Mouse (Mus musculus) neural tube, embryonic 10.5 days (tissue): Measurements from ENCODE around the gene Uba52.

ENCODE experiments used
- DNase-seq: peaks from one replicate; pipeline ENCODE4 v3.0.0-alpha.2; 2017; ENCODE audit warnings: low spot score; ENCODE audit errors: extremely low spot score

Gene Uba52

GRCm38 (mm10) chr8:70486941-70487520, 23.6 kb downstream of the Uba52 start, which contains the start of gene Tmem59l:
TSS of gene Tmem59l (minus strand) at chr8:70487358.
- DNase-seq, result peak; percentile 37

- no peak for DNase-seq
Measured at GRCm38 (mm10) chr8:70486191-70486681, 24.4 kb downstream of the Uba52 start.

- no peak for DNase-seq
Measured at GRCm38 (mm10) chr8:70482943-70483342, 27.7 kb downstream of the Uba52 start.

- DNase-seq, result no peak
Measured at GRCm38 (mm10) chr8:70481908-70482307, 28.7 kb downstream of the Uba52 start.

GRCm38 (mm10) chr8:70477269-70477982, 33.2 kb downstream of the Uba52 start:
- peak; percentile 40 for DNase-seq

- peak; percentile 92 for DNase-seq
Measured at GRCm38 (mm10) chr8:70476333-70477268, 34.0 kb downstream of the Uba52 start, which contains the start of gene Klhl26. TSS of gene Klhl26 (minus strand) at chr8:70476968.

DNA sequence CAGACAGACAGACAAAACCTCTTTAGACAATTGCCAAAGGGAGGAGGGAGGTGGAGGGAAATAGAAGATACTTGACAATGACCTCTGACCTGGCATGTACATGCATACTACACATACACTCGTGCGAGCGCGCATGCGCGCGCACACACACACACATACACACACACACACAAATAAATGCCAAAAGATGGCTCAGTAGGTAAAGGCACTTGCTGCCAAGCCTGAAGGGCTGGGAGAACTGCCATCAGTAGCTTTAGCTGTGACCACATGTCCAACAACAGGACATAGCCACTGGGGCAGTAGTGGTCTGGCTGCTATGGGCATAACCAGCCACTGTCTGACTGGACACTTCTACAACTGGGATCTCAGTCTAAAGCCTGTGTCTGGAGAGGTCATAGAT, 38.7 kb downstream of the Uba52 start:
- DNase-seq, result no peak

- no peak for DNase-seq
Measured at GRCm38 (mm10) chr8:70469938-70470337, 40.7 kb downstream of the Uba52 start.

DNA sequence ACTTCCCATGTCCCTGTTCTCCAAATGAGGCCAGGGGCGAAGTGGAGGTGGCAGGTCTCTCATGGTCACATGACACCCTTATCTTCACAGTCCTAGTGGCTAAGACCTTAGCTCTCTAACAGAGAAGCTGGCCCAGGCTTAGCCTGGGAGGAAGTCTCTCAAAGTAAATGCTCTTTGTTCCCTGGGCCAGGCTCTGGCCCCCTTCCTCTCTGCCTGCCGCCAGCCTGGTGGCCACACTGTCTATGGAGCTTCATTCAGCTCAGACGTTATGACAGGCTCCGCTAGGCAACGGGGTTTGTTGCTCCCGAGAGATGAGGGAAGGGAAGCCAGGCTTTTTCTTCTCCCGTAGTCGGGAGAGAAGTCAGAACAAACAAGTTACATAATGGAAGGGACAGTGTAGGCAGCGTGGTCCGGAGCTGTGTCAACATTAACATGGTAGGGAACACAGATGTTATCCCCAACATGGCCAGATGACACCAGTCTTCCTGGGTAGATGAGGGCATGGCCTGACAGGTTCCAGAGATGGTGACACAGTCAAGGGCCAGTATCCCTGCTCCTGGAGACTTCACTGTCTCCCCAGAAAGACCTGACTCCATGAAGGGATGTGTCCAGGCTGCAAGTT, 41.2 kb downstream of the Uba52 start:
- DNase-seq, result no peak

- no peak for DNase-seq
Measured at GRCm38 (mm10) chr8:70468733-70469132, 41.9 kb downstream of the Uba52 start.

GRCm38 (mm10) chr8:70467907-70468306, 42.7 kb downstream of the Uba52 start:
- DNase-seq, result no peak

DNA sequence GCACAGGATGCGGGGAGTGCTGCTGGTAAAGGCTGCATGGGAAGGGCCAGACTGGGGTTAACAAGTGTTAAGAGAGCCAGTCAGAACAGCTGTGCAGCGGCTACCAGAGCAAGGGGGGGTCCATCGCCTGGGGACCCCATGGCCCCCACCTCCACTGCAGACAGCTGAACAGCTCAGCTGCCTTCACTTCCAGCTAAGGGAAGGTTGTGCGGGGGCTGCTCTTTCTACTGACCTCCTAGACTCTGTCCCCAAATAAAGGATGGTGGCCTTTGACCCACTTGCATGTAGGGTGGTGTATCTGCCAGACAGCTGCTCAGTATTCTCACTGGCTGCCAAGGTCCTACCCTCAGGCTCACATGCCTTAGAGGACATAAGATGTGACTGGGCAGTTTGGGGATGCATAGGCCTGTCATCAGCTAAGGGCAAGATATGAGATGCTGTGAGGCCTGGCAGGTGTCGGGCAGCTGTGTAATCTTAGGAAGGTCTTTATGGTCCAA, 43.3 kb downstream of the Uba52 start:
- no peak for DNase-seq

- no peak for DNase-seq
Measured at GRCm38 (mm10) chr8:70466771-70467170, 43.8 kb downstream of the Uba52 start.

DNA sequence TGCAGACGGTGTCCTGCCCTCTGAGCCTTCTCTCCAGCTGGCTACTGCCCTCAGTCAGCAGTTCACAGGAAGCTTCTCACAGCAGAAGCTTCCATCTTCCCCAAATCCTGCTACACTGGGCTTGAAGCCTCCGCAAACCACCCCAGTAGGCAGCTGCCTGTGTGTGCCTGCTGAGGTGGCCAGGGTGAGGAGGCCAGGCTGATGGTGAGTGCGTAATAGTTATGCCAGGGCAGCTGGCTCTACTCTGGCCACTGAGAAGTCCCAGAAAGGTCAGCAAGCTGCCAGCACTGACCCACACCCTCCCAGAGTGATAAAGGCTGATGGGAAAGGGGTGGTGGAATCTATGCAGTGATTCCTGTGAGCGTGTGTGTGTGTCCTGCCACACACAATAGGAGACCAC, 44.3 kb downstream of the Uba52 start:
- no peak for DNase-seq

DNA sequence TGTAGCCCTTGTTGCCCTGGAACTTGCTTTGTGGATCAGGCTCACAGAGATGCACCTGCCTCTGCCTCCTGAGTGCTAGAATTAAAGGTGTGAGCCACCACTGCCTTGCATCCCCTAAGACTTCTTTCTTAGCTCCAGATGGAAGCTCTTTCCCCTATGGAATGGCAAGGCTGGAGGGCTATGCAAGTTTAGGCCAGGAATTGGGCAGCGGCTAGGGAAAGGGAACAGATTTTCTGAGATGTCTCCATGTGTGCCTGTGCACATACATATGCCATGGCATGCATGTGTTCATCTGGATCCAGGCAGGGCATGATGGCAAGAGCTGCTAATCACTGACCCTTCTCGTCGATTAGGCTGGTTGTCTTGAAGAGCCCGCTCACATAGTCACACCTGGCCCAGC, 44.9 kb downstream of the Uba52 start:
- DNase-seq, result no peak

- no peak for DNase-seq
Measured at GRCm38 (mm10) chr8:70464162-70464561, 46.4 kb downstream of the Uba52 start.

DNA sequence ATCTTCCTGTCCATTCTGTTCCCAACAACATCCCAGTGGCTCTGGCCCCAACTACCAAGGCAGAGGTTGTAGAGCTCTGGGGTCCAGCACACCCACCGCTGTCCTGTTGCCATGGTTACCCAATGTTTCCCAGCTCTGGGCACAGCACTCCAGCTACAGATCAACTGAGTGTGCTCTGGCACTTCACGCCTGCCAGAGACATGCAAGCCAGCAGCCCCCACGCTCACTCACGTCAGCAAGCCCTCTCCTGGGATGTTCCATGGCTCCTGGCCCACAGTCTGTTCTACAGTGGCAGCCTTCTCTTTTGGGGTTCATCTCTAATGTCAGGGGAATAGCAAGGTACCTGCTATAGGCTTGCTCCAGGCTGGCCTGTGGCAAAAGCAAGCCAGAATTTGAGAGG, 47.3 kb downstream of the Uba52 start:
- DNase-seq, result no peak

- no peak for DNase-seq
Measured at GRCm38 (mm10) chr8:70462516-70462813, 48.1 kb downstream of the Uba52 start.

DNA sequence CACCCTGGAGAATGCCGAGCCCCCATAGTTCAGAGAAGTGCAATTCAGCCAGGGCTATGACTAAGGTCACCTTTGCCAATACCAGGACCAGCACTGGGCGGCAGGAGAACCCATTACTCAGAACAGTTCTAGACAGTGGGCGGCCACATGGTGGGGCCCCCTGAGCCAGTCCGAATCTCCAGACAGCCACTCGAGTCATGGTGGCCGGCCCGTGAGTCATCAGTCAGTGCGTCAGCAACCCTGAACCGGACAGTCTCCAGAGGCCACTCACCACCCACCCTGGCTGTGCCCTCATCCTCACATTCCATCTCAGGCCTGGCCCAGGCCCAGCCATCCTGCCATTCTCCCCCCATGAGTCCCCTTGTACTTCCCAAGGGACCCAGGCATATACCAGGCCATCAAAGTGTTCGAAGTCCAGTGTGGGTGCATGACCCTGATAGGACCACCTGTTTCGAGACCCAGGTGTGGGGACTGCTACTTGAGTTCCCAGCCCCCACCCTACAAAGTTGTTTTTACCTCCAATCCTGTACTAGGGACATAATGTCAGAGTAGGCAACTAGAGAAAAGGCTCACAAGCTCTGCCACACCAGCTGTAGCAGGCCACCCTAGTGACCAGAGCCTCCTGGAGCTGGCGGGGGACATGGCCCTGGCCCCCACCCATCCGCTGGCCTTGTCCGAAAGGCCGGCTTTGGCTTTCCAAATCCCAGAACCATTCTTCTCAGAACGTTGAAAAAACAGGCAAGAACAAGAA, 48.7 kb downstream of the Uba52 start:
- no peak for DNase-seq

- no peak for DNase-seq
Measured at GRCm38 (mm10) chr8:70460606-70461005, 50.0 kb downstream of the Uba52 start.

DNA sequence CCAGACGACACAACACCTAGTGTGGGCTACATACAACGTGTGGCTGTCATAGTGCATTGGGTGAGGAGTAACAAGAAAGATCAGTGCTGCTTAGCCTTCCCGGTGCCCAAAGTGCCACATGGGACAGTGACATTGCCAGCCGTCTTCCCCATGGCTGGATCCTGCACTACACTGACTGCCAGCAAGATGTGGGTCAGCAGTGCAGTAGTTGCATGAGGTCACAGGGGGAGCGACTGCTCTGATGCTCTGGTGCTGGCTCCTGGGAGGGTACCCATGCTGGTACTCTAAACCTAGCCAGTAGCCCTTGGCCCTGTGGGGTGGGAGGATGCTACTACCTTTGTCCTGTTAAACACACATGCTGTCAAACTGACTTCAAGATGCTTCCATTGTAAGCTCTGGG, 50.4 kb downstream of the Uba52 start:
- DNase-seq, result no peak
